Mouse (Mus musculus) C2C12 (cell line): ENCODE data around the gene Rai14. TPM values are rescaled to one million over a fixed set of nuclear protein-coding genes. Genes with fewer than 3 reads are reported as not detected.

Experiments
- H3K27me3 ChIP-seq: one replicate; pipeline ENCODE4 v1.6.1; 2011; ENCODE audit not compliant: control insufficient read depth, insufficient read depth, insufficient read length
- H3K36me3 ChIP-seq: one replicate; pipeline ENCODE4 v1.6.1; 2011; ENCODE audit not compliant: control insufficient read depth, insufficient read depth
- H3K4me3 ChIP-seq: one replicate; pipeline ENCODE4 v1.5.1; 2011; ENCODE audit warnings: mild to moderate bottlenecking, control low read depth; ENCODE audit not compliant: poor library complexity, insufficient read depth, severe bottlenecking
- H3K79me2 ChIP-seq: one replicate; pipeline ENCODE4 v1.6.1; 2011; ENCODE audit not compliant: control insufficient read depth, insufficient read depth
- H3K79me3 ChIP-seq: one replicate; pipeline ENCODE4 v1.6.1; 2011; ENCODE audit warnings: low read depth, control low read depth
- H3ac ChIP-seq: one replicate; pipeline ENCODE3; 2011; ENCODE audit warnings: low read depth; ENCODE audit not compliant: control insufficient read depth, insufficient read length
- CEBPB ChIP-seq: IDR thresholded peaks from one replicate; pipeline ENCODE4 v1.6.1; 2011; ENCODE audit warnings: low read depth, mild to moderate bottlenecking, control low read depth, moderate library complexity
- CTCF ChIP-seq: IDR thresholded peaks from one replicate; pipeline ENCODE4 v1.5.1; 2011; ENCODE audit not compliant: control insufficient read depth, insufficient read depth, insufficient read length
- FOSL1 ChIP-seq: IDR thresholded peaks from one replicate; pipeline ENCODE4 v1.8.0; 2011; ENCODE audit warnings: mild to moderate bottlenecking, low read length; ENCODE audit not compliant: poor library complexity, insufficient read depth, severe bottlenecking
- MAX ChIP-seq: IDR thresholded peaks from one replicate; pipeline ENCODE4 v1.6.1; 2011; ENCODE audit warnings: mild to moderate bottlenecking, control low read depth
- MYOD1 ChIP-seq: IDR thresholded peaks from one replicate; pipeline ENCODE4 v1.6.1; 2011; ENCODE audit warnings: low read depth; ENCODE audit not compliant: control insufficient read depth, insufficient read length
- MYOG ChIP-seq: IDR thresholded peaks from one replicate; pipeline ENCODE4 v1.6.1; 2011; ENCODE audit not compliant: control insufficient read depth, insufficient read length; ENCODE audit errors: extremely low read depth
- USF1 ChIP-seq: IDR thresholded peaks from one replicate; pipeline ENCODE4 v1.6.1; 2011; ENCODE audit warnings: low read depth, mild to moderate bottlenecking, control low read depth, moderate library complexity
- polyA plus RNA-seq: library from polyadenylated mRNA; unstranded; fragments of >200 nt; fragmentation: generic; extraction: Trizol; gene quantifications from one replicate; pipeline ENCODE4 v1.2.1, GENCODE M21; 2012; ENCODE audit warnings: missing spikeins

Rai14 gene
- polyA plus RNA-seq, 1 experiment: 55.1 TPM

- TF ChIP-seq MYOG: no peak
- TF ChIP-seq MAX: no peak
- no peak for TF ChIP-seq FOSL1
- no peak for TF ChIP-seq USF1
- TF ChIP-seq CTCF: no peak
- TF ChIP-seq MYOD1: no peak
- no peak for TF ChIP-seq CEBPB
- Histone ChIP-seq H3K27me3 (no peaks in the 10 kb centered on the region), H3K79me2 (peaks cover 71% of the 10 kb centered on the region), H3K36me3 (peaks cover 80% of the 10 kb centered on the region), H3K4me3 (no peak overlapping the region), H3K79me3 (peaks cover 13% of the 10 kb centered on the region), H3ac (no peak overlapping the region)
Measured at GRCm38 (mm10) chr15:10623571-10624227, 90.7 kb downstream of the Rai14 start.

DNA sequence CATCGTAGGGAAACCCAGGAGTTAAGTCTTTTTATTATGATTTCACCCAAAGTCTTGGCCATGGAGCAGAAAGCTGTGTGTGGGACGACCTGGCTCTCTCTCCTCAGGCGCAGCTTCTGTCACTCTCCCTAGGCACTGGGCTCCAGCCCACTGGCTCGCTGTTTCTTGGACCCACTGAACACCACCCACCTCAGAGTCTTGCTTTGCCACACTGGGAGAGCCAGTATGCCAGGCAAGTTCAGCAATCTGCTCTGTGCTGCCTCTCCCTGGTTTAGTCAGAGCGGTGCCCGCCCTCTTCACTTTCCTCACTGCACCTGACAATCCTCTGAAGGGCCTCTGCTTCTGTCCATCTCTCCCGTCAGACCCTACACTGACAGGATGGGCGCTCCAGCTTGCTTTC is 93.2 kb downstream of the Rai14 start:
- TF ChIP-seq FOSL1 (no peak), USF1 (no peak), CTCF (no peak), MAX (no peak), MYOG (no peak), MYOD1 (no peak)
- Histone ChIP-seq H3K27me3 (no peaks in the 10 kb centered on the region), H3K79me2 (peaks cover 76% of the 10 kb centered on the region), H3K36me3 (peaks cover 84% of the 10 kb centered on the region), H3ac (no peak overlapping the region), H3K79me3 (peaks cover 12% of the 10 kb centered on the region), H3K4me3 (no peak overlapping the region)

DNA sequence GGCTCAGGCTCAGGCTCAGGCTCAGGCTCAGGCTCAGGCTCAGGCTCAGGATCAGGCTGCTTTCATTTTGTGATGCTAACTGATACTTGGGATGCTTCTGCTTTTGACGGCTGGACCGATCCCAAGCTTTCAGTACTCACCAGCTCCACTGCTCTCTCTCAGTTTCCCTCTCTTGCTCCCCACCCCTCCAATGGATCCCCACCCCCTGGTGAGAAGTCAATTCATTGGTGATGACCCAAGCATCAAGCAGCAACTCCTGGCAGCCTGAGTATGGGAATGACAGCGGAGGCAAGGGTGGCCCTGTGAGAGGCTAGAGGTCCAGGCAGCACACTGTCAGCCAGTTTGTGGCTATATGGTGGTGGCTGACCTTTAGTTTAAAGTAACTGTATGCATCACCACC is 94.7 kb downstream of the Rai14 start:
- no peak overlapping the region for H3K4me3 ChIP-seq
- no peaks in the 10 kb centered on the region for H3K27me3 ChIP-seq
- peaks cover 12% of the 10 kb centered on the region for H3K79me3 ChIP-seq
- peaks cover 72% of the 10 kb centered on the region for H3K36me3 ChIP-seq
- H3ac ChIP-seq: no peak overlapping the region
- no peak for TF ChIP-seq CTCF
- no peak for TF ChIP-seq MAX
- no peak for TF ChIP-seq CEBPB
- TF ChIP-seq MYOG: no peak
- no peak for TF ChIP-seq MYOD1
- no peak for TF ChIP-seq FOSL1
- TF ChIP-seq USF1: no peak
- peaks cover 70% of the 10 kb centered on the region for H3K79me2 ChIP-seq

DNA sequence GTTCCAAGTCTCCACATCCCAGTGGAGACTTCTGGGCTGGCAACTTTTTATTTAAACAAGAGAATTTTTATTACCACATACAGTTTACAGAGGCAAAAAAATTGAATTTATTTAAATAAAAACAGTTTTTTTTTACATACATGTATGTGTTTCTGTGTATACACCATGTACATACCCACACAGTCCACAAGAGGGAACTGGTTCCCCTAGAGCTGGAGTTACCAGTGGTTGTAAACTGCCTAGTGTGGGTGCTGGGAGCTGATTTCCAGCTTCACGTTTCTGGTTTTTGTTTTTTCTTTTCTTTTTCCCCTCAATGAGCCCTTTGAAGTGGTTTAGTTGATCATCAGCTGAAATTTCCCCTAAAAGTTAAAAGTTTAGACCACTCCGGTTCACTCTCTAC is 96.1 kb downstream of the Rai14 start:
- peaks cover 63% of the 10 kb centered on the region for H3K36me3 ChIP-seq
- H3K79me2 ChIP-seq: peaks cover 60% of the 10 kb centered on the region
- H3ac ChIP-seq: no peak overlapping the region
- TF ChIP-seq USF1: no peak
- TF ChIP-seq CEBPB: no peak
- TF ChIP-seq FOSL1: no peak
- no peak for TF ChIP-seq CTCF
- TF ChIP-seq MYOG: no peak
- no peak for TF ChIP-seq MYOD1
- no peak for TF ChIP-seq MAX
- peaks cover 8% of the 10 kb centered on the region for H3K79me3 ChIP-seq
- H3K27me3 ChIP-seq: no peaks in the 10 kb centered on the region
- H3K4me3 ChIP-seq: no peak overlapping the region

DNA sequence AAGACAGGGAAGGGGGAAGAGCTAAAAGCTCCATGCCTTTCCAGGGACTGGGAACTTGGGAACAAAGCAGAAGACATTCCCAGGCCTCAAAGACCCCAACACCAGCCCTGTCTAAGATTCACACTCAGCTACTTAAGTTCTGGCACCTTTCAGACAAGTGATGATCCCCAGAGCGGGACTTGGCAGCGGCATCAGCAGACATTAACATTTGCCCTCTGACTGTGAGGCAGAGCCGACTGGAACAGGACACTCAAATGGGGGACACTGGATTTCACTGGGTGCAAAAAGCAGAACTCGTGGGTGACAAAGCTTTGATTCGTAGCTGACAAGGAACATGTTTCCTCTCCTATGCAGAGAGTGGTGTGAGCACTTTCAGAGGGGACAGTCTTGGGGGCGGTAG is 98.4 kb downstream of the Rai14 start:
- Histone ChIP-seq H3ac (no peak overlapping the region), H3K79me3 (peaks cover 6% of the 10 kb centered on the region), H3K36me3 (peaks cover 57% of the 10 kb centered on the region), H3K27me3 (no peaks in the 10 kb centered on the region), H3K4me3 (no peak overlapping the region), H3K79me2 (peaks cover 37% of the 10 kb centered on the region)
- no peak for TF ChIP-seq MYOD1
- TF ChIP-seq CEBPB: no peak
- TF ChIP-seq MYOG: no peak
- no peak for TF ChIP-seq FOSL1
- no peak for TF ChIP-seq USF1
- TF ChIP-seq CTCF: no peak
- TF ChIP-seq MAX: no peak

DNA sequence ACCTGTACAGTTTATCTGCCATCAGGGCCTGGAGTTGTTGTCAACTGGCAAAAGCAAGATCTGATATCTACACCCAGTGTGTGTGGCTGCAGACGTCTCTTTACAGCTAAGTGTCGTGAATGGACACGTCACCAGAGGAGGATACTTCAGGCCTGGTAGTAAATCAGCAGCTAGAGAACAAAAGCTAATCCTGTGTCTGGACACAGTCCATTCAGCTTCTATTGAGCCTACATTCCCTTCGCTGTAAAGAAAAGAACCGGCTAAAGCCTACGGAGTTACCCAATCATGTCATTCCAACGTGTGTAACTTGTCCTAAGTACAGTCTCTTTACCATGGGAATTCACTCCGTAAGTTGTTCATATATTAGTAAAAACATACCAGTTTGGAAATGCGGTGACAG is 103.4 kb downstream of the Rai14 start:
- peaks cover 60% of the 10 kb centered on the region for H3K36me3 ChIP-seq
- no peak overlapping the region for H3ac ChIP-seq
- TF ChIP-seq USF1 (no peak), MYOD1 (no peak), MAX (no peak), CEBPB (no peak), MYOG (no peak), CTCF (no peak), FOSL1 (no peak)
- H3K27me3 ChIP-seq: no peaks in the 10 kb centered on the region
- peaks cover 2% of the 10 kb centered on the region for H3K79me2 ChIP-seq
- no peak overlapping the region for H3K4me3 ChIP-seq
- peaks cover 2% of the 10 kb centered on the region for H3K79me3 ChIP-seq
